Mouse (Mus musculus) G1E (cell line): ENCODE results near the gene Rps27rt. TPM values are rescaled to one million over a fixed set of nuclear protein-coding genes. Genes with fewer than 3 reads are reported as not detected.
"Not testable (repeated sequence)": the region's sequence is repeated elsewhere in the genome, so short reads cannot be mapped to it uniquely, and the experiment has no call there.

ENCODE experiments used
- ATAC-seq: 2 replicates; pipeline ENCODE4 v1.8.0; 2016; ENCODE audit warnings: mild to moderate bottlenecking; ENCODE audit not compliant: insufficient number of reproducible peaks, poor library complexity, low FRiP score, severe bottlenecking; ENCODE audit errors: extremely low read depth
- DNase-seq: peaks from one replicate; pipeline ENCODE4 v3.0.0; 2012; ENCODE audit warnings: low spot score
- H3K27me3 ChIP-seq: 2 replicates; pipeline ENCODE4 v1.6.1; 2012; ENCODE audit warnings: mild to moderate bottlenecking, low read length, inconsistent platforms; ENCODE audit not compliant: insufficient read depth
- H3K36me3 ChIP-seq: replicated peaks from 2 replicates; pipeline ENCODE3; 2012; ENCODE audit warnings: mild to moderate bottlenecking, inconsistent platforms
- H3K4me1 ChIP-seq: 2 replicates; pipeline ENCODE4 v1.6.1; 2012; ENCODE audit warnings: low read depth, low read length, inconsistent platforms, mixed read lengths; ENCODE audit not compliant: insufficient read depth
- H3K4me3 ChIP-seq: 2 replicates; pipeline ENCODE4 v1.5.1; 2012; ENCODE audit warnings: low read depth, mild to moderate bottlenecking, inconsistent platforms, low read length, moderate library complexity, mixed read lengths
- H3K9me3 ChIP-seq: replicated peaks from 2 replicates; pipeline ENCODE4 v1.6.1; 2012; ENCODE audit warnings: inconsistent platforms
- CTCF ChIP-seq: IDR thresholded peaks from 2 replicates; pipeline ENCODE4 v1.5.1; 2012; ENCODE audit warnings: low read depth, low read length, inconsistent platforms, mixed read lengths
- GATA1 ChIP-seq: IDR thresholded peaks from 2 replicates; pipeline ENCODE4 v1.6.1; 2012; ENCODE audit warnings: borderline replicate concordance, low read length, inconsistent platforms, mixed read lengths
- GATA2 ChIP-seq: IDR thresholded peaks from 2 replicates; pipeline ENCODE4 v1.6.1; 2012; ENCODE audit warnings: low read depth, low read length, inconsistent platforms, borderline replicate concordance
- POLR2AphosphoS5 ChIP-seq: IDR thresholded peaks from 2 replicates; pipeline ENCODE4 v1.6.1; 2012; ENCODE audit warnings: low read depth, low read length, inconsistent platforms; ENCODE audit not compliant: insufficient replicate concordance
- TAL1 ChIP-seq: conservative IDR thresholded peaks from 2 replicates; pipeline ENCODE4 v1.6.1; 2012; ENCODE audit warnings: low read depth, low read length, inconsistent platforms, mixed read lengths
- polyA plus RNA-seq: library from polyadenylated mRNA; stranded (reverse); fragments of >175 nt; gene quantifications from 2 replicates; pipeline ENCODE4 v1.2.3, GENCODE M21; 2012
- total RNA-seq, 2 experiments: library from RNA; stranded (forward) in 1 of 2; stranded (reverse) in 1 of 2; fragments of 200-1000 nt in 1 of 2; fragments of >200 nt in 1 of 2; fragmentation: Nextera tagmentation in 1 of 2; gene quantifications; 2 replicates each; pipeline ENCODE4 v1.2.3; 2014 to 2017

Gene Rps27rt
- total RNA-seq (2014; fragmentation: Nextera tagmentation) (104 and 105 TPM in 2 replicates), total RNA-seq (2017) (140 and 163 TPM in 2 replicates), polyA plus RNA-seq (3.0 and 3.8 TPM in 2 replicates)

DNA sequence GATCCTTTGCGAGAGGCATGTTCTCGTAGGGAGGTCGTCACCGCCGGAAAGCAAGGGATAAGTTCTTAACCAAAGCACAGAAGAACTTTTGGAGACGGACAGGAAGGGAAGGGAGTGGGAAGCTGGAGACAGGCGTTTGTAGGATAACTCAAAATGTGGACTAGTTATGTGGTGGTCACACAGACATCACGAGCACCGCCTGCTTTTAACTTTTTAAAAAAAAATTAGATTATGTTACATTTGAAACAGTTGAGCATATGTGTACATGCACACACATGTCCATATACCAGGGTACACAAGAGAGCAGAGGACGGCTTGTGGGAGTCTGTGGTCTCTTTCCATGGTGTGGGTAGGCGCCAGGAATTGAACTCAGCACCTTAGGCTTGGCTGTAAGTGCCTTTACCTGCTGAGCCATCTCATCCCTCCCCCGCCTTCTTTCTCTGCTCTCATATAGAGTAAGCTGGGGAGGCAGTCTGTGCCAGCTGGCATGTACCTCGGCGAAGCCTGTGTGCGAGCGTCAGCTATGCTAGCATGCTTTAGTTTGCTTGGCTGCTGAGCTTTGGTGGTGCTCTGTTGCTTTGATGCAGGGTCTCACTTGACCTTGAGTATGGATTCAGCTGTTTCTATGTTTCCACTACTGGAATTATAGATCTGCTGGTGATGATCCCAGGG lies at the start of gene Rps27rt:
TSS of gene Rps27rt (minus strand) at position 51 of the 672 bp plus-strand sequence.
- ATAC-seq (no peak), DNase-seq (no peak)
- Histone ChIP-seq H3K36me3 (no peaks in the 10 kb centered on the region), H3K4me3 (no peak within 1 kb of the TSS), H3K27me3 (no peaks in the 10 kb centered on the region), H3K9me3 (peaks cover 73% of the 10 kb centered on the region), H3K4me1 (no peaks in the 10 kb centered on the region)
- TF ChIP-seq CTCF = no peak
- no peak for TF ChIP-seq TAL1
- TF ChIP-seq POLR2AphosphoS5 = no peak
- TF ChIP-seq GATA1 = no peak
- TF ChIP-seq GATA2 = no peak

DNA sequence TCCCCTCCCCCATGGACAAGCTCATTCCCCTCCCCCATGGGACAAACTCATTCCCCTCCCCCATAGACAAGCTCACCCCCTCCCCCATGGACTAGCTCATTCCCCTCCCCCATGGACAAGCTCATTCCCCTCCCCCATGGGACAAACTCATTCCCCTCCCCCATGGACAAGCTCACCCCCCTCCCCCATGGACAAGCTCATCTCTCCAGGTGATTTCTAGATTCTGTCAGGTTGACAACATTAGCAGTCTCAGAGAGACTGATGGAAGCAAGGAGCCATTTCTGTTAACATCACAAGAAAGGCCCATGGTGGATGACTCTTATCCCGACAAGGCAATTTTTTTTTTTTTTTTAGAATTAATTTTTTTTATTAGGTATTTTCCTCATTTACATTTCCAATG lies 48.5 kb upstream of the Rps27rt start:
- H3K36me3 ChIP-seq, H3K4me1 ChIP-seq, ATAC-seq, H3K4me3 ChIP-seq, DNase-seq, H3K27me3 ChIP-seq: not testable (repeated sequence)
- peaks cover 52% of the 10 kb centered on the region for H3K9me3 ChIP-seq

DNA sequence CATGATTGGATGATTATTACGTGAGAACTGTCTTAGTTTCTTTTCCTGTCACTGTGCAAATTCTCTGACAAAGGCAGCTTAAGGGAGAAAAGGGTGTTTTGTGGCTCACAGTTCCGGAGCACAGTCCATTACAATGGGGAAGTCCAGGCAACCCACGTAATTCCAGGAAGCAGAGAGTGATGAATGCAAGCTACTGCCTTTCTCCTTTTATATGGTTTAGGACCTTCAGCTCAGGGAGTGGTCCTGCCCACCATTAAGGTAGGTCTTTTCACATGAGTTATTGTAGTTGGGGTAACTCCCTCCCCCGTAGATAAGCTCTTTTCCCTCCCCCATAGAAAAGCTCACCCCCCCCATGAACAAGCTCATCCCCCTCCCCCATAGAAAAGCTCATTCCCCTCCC lies 48.0 kb upstream of the Rps27rt start:
- ATAC-seq (no peak), DNase-seq (no peak)
- peaks cover 51% of the 10 kb centered on the region for H3K9me3 ChIP-seq
- H3K27me3 ChIP-seq = no peaks in the 10 kb centered on the region
- no peak for TF ChIP-seq POLR2AphosphoS5
- no peak for TF ChIP-seq CTCF
- TF ChIP-seq GATA1 = no peak
- TF ChIP-seq GATA2 = no peak
- H3K36me3 ChIP-seq = no peaks in the 10 kb centered on the region
- H3K4me3 ChIP-seq = no peak overlapping the region
- H3K4me1 ChIP-seq = no peaks in the 10 kb centered on the region

DNA sequence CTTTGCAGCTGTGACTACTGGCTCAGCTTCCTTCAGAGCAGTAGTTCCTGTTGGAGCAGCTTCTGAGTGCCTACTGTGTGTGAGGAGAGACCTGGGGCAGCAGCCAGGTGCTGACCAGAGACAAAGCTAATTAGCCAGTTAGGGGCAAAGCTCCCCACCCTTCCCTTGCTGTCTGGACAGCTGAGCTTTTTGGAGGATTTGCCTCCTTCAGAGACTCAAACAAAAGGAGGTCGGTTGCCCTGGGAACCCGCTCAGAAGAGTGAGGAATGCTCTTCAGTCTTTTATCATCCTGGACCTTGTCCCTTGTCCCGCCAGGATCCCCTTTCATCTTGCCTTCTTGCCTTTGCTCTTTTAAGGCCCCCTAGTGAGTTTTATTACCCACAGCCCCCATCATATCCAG lies 46.8 kb upstream of the Rps27rt start:
- Histone ChIP-seq H3K9me3 (peaks cover 57% of the 10 kb centered on the region), H3K36me3 (no peaks in the 10 kb centered on the region), H3K27me3 (no peaks in the 10 kb centered on the region), H3K4me1 (no peaks in the 10 kb centered on the region), H3K4me3 (no peak overlapping the region)
- no peak for DNase-seq
- TF ChIP-seq GATA1 = no peak
- TF ChIP-seq POLR2AphosphoS5 = no peak
- TF ChIP-seq GATA2 = no peak
- ATAC-seq = no peak

DNA sequence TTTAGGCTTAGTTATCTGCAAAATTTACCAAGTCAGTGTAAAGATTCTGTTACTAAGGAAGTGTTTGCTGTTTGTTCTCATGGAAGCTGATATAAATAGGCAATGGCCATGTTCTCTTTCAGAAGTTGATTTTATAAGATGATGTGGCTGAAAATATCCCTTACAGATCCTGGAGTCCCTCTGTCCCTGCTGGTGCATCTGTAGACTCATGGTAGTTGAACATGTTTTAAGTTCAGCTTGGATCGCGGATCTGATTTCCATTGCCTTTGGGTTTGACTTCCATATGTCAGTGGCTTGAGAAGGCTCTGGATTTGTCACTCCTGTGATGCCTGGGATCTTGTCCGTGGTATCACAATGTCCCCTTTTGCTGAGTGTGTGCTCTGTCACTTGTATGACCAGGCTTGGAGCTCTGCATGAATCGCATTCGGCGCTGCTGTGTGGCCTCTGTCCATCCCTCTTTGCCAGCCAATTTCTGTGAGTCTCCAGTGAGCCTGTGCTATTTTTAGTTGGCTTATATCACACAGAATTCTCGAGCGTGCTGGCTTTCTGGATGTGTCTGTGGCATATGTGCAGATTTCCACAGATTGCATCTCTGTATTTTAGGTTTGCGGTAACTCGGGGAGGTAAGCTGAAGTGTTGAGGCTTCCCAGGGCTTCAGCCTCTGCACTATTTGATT lies 41.3 kb upstream of the Rps27rt start:
- no peak for TF ChIP-seq POLR2AphosphoS5
- no peaks in the 10 kb centered on the region for H3K27me3 ChIP-seq
- no peak for ATAC-seq
- H3K36me3 ChIP-seq = no peaks in the 10 kb centered on the region
- no peak for DNase-seq
- H3K4me3 ChIP-seq = no peak overlapping the region
- H3K9me3 ChIP-seq = peaks cover 57% of the 10 kb centered on the region
- H3K4me1 ChIP-seq = no peaks in the 10 kb centered on the region

DNA sequence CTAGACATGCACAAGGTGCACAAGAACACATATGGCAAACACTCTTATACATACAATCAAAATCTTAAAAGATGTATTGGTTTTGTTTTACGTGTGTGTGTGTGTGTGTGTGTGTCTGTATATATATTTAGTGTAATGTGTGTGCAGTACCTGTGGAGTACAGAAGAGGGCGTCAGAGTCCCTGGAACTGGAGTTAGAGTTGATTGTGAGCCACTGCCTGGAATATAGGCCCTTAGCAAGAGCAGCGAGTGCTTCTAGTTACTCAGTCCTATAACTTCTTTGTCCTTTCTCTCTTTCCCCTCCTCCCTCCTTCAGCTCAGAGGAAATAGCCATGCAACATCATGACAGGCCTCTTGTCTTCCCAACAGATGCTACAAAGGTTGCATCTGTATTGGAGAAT lies 40.6 kb upstream of the Rps27rt start:
- TF ChIP-seq TAL1 = no peak
- TF ChIP-seq GATA2 = no peak
- TF ChIP-seq GATA1 = no peak
- TF ChIP-seq POLR2AphosphoS5 = no peak
- no peak for TF ChIP-seq CTCF
- no peaks in the 10 kb centered on the region for H3K27me3 ChIP-seq
- no peak for ATAC-seq

DNA sequence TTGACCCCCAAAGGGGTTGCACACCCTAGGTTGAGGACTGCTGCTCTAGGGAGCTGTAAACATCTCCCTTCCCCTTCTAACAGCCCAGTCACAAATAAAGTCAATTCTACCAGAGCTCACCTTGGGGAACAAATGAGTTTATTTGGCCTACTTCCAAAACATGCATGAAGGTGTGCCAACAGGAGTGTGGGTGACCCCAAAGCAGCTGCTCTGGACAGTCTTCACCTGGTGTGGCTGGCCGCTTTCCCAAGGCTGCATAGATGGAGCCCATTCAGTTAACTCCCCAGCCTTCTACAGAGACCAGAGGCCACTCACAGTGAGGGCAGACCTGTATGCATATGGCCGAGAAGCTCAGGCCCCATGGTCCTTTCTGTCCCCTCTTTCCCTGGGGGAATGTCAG lies 38.9 kb upstream of the Rps27rt start:
- no peak for ATAC-seq
- H3K9me3 ChIP-seq = peaks cover 68% of the 10 kb centered on the region
- no peak for TF ChIP-seq GATA2
- no peak for TF ChIP-seq CTCF
- no peak for TF ChIP-seq GATA1
- no peak for TF ChIP-seq TAL1
- no peak for TF ChIP-seq POLR2AphosphoS5
- H3K27me3 ChIP-seq = no peaks in the 10 kb centered on the region
- H3K4me1 ChIP-seq = no peaks in the 10 kb centered on the region
- no peak for DNase-seq
- no peaks in the 10 kb centered on the region for H3K36me3 ChIP-seq
- H3K4me3 ChIP-seq = no peak overlapping the region

More for the DNA sequence above, 40.6 kb upstream of the Rps27rt start:
- Histone ChIP-seq H3K4me1 (no peaks in the 10 kb centered on the region), H3K9me3 (peaks cover 60% of the 10 kb centered on the region), H3K36me3 (no peaks in the 10 kb centered on the region), H3K4me3 (no peak overlapping the region)
- DNase-seq = no peak
